Mouse (Mus musculus): Measurements from ENCODE around the gene Crabp2.

DNA sequence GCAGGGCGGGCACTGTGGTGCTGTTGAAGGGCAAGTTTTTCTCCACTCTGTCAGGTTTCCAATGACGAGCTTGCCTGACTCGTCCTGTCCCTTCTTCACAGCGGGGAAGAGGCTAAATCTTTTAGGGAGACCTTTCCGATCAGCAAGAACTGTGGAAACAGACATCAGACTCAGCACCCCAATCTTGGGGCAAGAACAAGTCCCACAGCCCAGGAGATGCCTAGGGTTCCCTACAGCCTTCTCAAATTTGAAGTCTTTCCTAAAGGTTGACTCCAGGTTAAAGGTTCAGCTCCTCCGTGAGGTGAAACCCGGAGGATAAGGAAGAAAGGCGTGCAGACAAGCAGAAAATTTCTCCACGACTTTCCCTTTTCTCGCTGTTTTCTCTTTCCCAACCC is 11.7 kb downstream of the Crabp2 start:
- TF ChIP-seq CTCF (IDR thresholded peaks at IDR 0.05; ENCODE audit: extremely low read depth, insufficient read length, insufficient replicate concordance, low read depth, low read length), result no peak
- no peak for TF ChIP-seq POLR2A (IDR thresholded peaks at IDR 0.05; ENCODE audit: low read depth, low read length)

All from small intestine, adult 2 months (tissue).